Mouse (Mus musculus): Measurements from ENCODE around the gene Topaz1. TPM values are rescaled to one million over a fixed set of nuclear protein-coding genes. Genes with fewer than 3 reads are reported as not detected.
A peak's percentile ranks its signal among the peaks of the same experiment; 100 is the strongest.

The Topaz1 gene
- polyA plus RNA-seq, 1 experiment from 2014 or later = 0.16 TPM

GRCm38 (mm10) chr9:122725046-122725765 is 21.9 kb upstream of the Topaz1 start:
- Histone ChIP-seq H3K27me3 (replicated peaks; ENCODE audit: control insufficient read depth, insufficient read depth, low read length) (peaks cover 10% of the 10 kb centered on the region; the same call in 1 of the 2 replicates), H3K9ac (ENCODE audit: low read depth, low read length) (no peak overlapping the region), H3K4me2 (replicated peaks; ENCODE audit: low read depth) (no peak overlapping the region), H3K27ac (ENCODE audit: low read depth, low read length) (no peak overlapping the region), H3K4me3 (ENCODE audit: low read depth, low read length) (no peak overlapping the region), H3K9me3 (ENCODE audit: control insufficient read depth) (no peaks in the 10 kb centered on the region), H3K36me3 (ENCODE audit: control insufficient read depth, insufficient read depth) (no peaks in the 10 kb centered on the region), H3K4me1 (replicated peaks; ENCODE audit: control insufficient read depth, insufficient read depth, low read length) (no peaks in the 10 kb centered on the region)
- no peak for ATAC-seq
- TF ChIP-seq CTCF (IDR thresholded peaks at IDR 0.05; ENCODE audit: low read depth) = no peak
- WGBS = 26% methylated on average over 22 of the region's 22 CpGs

GRCm38 (mm10) chr9:122729500-122729899 is 17.6 kb upstream of the Topaz1 start:
- Histone ChIP-seq H3K36me3 (ENCODE audit: control insufficient read depth, insufficient read depth) (no peaks in the 10 kb centered on the region), H3K27me3 (replicated peaks; ENCODE audit: control insufficient read depth, insufficient read depth, low read length) (peaks cover 9% of the 10 kb centered on the region; the same call in 1 of the 2 replicates), H3K4me1 (replicated peaks; ENCODE audit: control insufficient read depth, insufficient read depth, low read length) (no peaks in the 10 kb centered on the region), H3K27ac (ENCODE audit: low read depth, low read length) (no peak overlapping the region), H3K9me3 (ENCODE audit: control insufficient read depth) (no peaks in the 10 kb centered on the region), H3K9ac (ENCODE audit: low read depth, low read length) (no peak overlapping the region), H3K4me2 (replicated peaks; ENCODE audit: low read depth) (no peak overlapping the region), H3K4me3 (ENCODE audit: low read depth, low read length) (no peak overlapping the region)
- ATAC-seq = no peak
- TF ChIP-seq CTCF (IDR thresholded peaks at IDR 0.05; ENCODE audit: low read depth) = peak; percentile 92
- 17% methylated on average over 10 of the region's 10 CpGs for WGBS

GRCm38 (mm10) chr9:122732126-122732810 is 14.9 kb upstream of the Topaz1 start:
- Histone ChIP-seq H3K9ac (ENCODE audit: low read depth, low read length) (no peak overlapping the region), H3K4me1 (replicated peaks; ENCODE audit: control insufficient read depth, insufficient read depth, low read length) (no peaks in the 10 kb centered on the region), H3K4me2 (replicated peaks; ENCODE audit: low read depth) (peak overlapping the region; percentile 44; the same call in 1 of the 2 replicates), H3K36me3 (ENCODE audit: control insufficient read depth, insufficient read depth) (no peaks in the 10 kb centered on the region), H3K4me3 (ENCODE audit: low read depth, low read length) (no peak overlapping the region), H3K9me3 (ENCODE audit: control insufficient read depth) (no peaks in the 10 kb centered on the region), H3K27me3 (replicated peaks; ENCODE audit: control insufficient read depth, insufficient read depth, low read length) (0 out of 2 replicates have a peak, but pooled peaks cover 3% of the 10 kb centered on the region), H3K27ac (ENCODE audit: low read depth, low read length) (no peak overlapping the region)
- no peak for TF ChIP-seq CTCF (IDR thresholded peaks at IDR 0.05; ENCODE audit: low read depth)
- 41% methylated on average over 8 of the region's 8 CpGs for WGBS
- ATAC-seq = no peak

GRCm38 (mm10) chr9:122733222-122733621 is 13.9 kb upstream of the Topaz1 start:
- H3K36me3 ChIP-seq (ENCODE audit: control insufficient read depth, insufficient read depth) = no peaks in the 10 kb centered on the region
- WGBS = 40% methylated on average over 12 of the region's 12 CpGs
- H3K9ac ChIP-seq (ENCODE audit: low read depth, low read length) = no peak overlapping the region
- TF ChIP-seq CTCF (IDR thresholded peaks at IDR 0.05; ENCODE audit: low read depth) = no peak
- H3K4me1 ChIP-seq (replicated peaks; ENCODE audit: control insufficient read depth, insufficient read depth, low read length) = no peaks in the 10 kb centered on the region
- H3K4me3 ChIP-seq (ENCODE audit: low read depth, low read length) = peak overlapping the region; percentile 13
- H3K9me3 ChIP-seq (ENCODE audit: control insufficient read depth) = no peaks in the 10 kb centered on the region
- no peak for ATAC-seq
- H3K4me2 ChIP-seq (replicated peaks; ENCODE audit: low read depth) = peak overlapping the region; percentile 44
- H3K27me3 ChIP-seq (replicated peaks; ENCODE audit: control insufficient read depth, insufficient read depth, low read length) = 0 out of 2 replicates have a peak, but pooled peaks cover 3% of the 10 kb centered on the region
- H3K27ac ChIP-seq (ENCODE audit: low read depth, low read length) = no peak overlapping the region

- no peak overlapping the region for H3K4me2 ChIP-seq (replicated peaks; ENCODE audit: low read depth)
- 54% methylated on average over 7 of the region's 7 CpGs for WGBS
- ATAC-seq = no peak
- H3K4me3 ChIP-seq (ENCODE audit: low read depth, low read length) = no peak overlapping the region
- no peak overlapping the region for H3K27ac ChIP-seq (ENCODE audit: low read depth, low read length)
- H3K9me3 ChIP-seq (ENCODE audit: control insufficient read depth) = no peaks in the 10 kb centered on the region
- H3K4me1 ChIP-seq (replicated peaks; ENCODE audit: control insufficient read depth, insufficient read depth, low read length) = no peaks in the 10 kb centered on the region
- H3K36me3 ChIP-seq (ENCODE audit: control insufficient read depth, insufficient read depth) = no peaks in the 10 kb centered on the region
- H3K9ac ChIP-seq (ENCODE audit: low read depth, low read length) = no peak overlapping the region
- H3K27me3 ChIP-seq (replicated peaks; ENCODE audit: control insufficient read depth, insufficient read depth, low read length) = 0 out of 2 replicates have a peak, but pooled peaks cover 3% of the 10 kb centered on the region
- TF ChIP-seq CTCF (IDR thresholded peaks at IDR 0.05; ENCODE audit: low read depth) = no peak
Measured at GRCm38 (mm10) chr9:122734934-122735333, 12.2 kb upstream of the Topaz1 start.

GRCm38 (mm10) chr9:122736001-122736400 is 11.1 kb upstream of the Topaz1 start:
- Histone ChIP-seq H3K4me3 (ENCODE audit: low read depth, low read length) (no peak overlapping the region), H3K4me2 (replicated peaks; ENCODE audit: low read depth) (no peak overlapping the region), H3K9ac (ENCODE audit: low read depth, low read length) (no peak overlapping the region), H3K36me3 (ENCODE audit: control insufficient read depth, insufficient read depth) (no peaks in the 10 kb centered on the region), H3K9me3 (ENCODE audit: control insufficient read depth) (no peaks in the 10 kb centered on the region), H3K4me1 (replicated peaks; ENCODE audit: control insufficient read depth, insufficient read depth, low read length) (no peaks in the 10 kb centered on the region), H3K27ac (ENCODE audit: low read depth, low read length) (no peak overlapping the region), H3K27me3 (replicated peaks; ENCODE audit: control insufficient read depth, insufficient read depth, low read length) (0 out of 2 replicates have a peak, but pooled peaks cover 3% of the 10 kb centered on the region)
- ATAC-seq = no peak
- 49% methylated on average over 2 of the region's 2 CpGs for WGBS
- no peak for TF ChIP-seq CTCF (IDR thresholded peaks at IDR 0.05; ENCODE audit: low read depth)

Data from intestine, postnatal 0 days (tissue).